Mouse (Mus musculus): ENCODE results near the gene Fam76b. TPM values are rescaled to one million over a fixed set of nuclear protein-coding genes. Genes with fewer than 3 reads are reported as not detected.

Gene Fam76b
- polyA plus RNA-seq, 2 experiments, result 8.5 to 11.7 TPM

GRCm38 (mm10) chr9:13890171-13890570 is 62.7 kb downstream of the Fam76b start:
- 34% methylated on average over 5 of the region's 5 CpGs for WGBS (ENCODE audit: insufficient replicate concordance)
- H3K27ac ChIP-seq, result no peak overlapping the region
- TF ChIP-seq EP300 (IDR thresholded peaks at IDR 0.05; ENCODE audit: low read depth), result no peak
- TF ChIP-seq CTCF (IDR thresholded peaks at IDR 0.05; ENCODE audit: low read depth), result no peak
- H3K27me3 ChIP-seq (ENCODE audit: control insufficient read depth, insufficient read depth, low read length), result no peaks in the 10 kb centered on the region
- no peak overlapping the region for H3K9ac ChIP-seq (replicated peaks)
- H3K9me3 ChIP-seq (ENCODE audit: control insufficient read depth, low read length), result peaks cover 2% of the 10 kb centered on the region; the same call in 1 of the 2 replicates
- H3K4me2 ChIP-seq (ENCODE audit: low read depth), result no peak overlapping the region
- ATAC-seq (ENCODE audit: insufficient read depth) (no peak), DNase-seq (ENCODE audit: low read depth in 3 of 3, low spot score in 3 of 3) (no peak)
- no peaks in the 10 kb centered on the region for H3K36me3 ChIP-seq (replicated peaks; ENCODE audit: control insufficient read depth, insufficient read depth, low read depth)
- H3K4me1 ChIP-seq (replicated peaks; ENCODE audit: control insufficient read depth in 2 of 2, insufficient read depth in 2 of 2, low read length in 1 of 2), result no peaks in the 10 kb centered on the region
- H3K4me3 ChIP-seq (ENCODE audit: insufficient read depth in 1 of 2, low read depth in 2 of 2, low read length in 2 of 2), result no peak overlapping the region

- H3K4me3 ChIP-seq (ENCODE audit: insufficient read depth in 1 of 2, low read depth in 2 of 2, low read length in 2 of 2), result no peak overlapping the region
These were observed 64.4 kb downstream of the Fam76b start for GRCm38 (mm10) chr9:13891888-13892287.

GRCm38 (mm10) chr9:13893044-13893443 is 65.5 kb downstream of the Fam76b start:
- no peaks in the 10 kb centered on the region for H3K36me3 ChIP-seq (replicated peaks; ENCODE audit: control insufficient read depth, insufficient read depth, low read depth)
- WGBS (ENCODE audit: insufficient replicate concordance), result 60% methylated on average over 4 of the region's 4 CpGs
- ATAC-seq (ENCODE audit: insufficient read depth) (no peak), DNase-seq (ENCODE audit: low read depth in 3 of 3, low spot score in 3 of 3) (no peak)
- H3K27ac ChIP-seq, result no peak overlapping the region
- H3K9me3 ChIP-seq (ENCODE audit: control insufficient read depth, low read length), result peaks cover 2% of the 10 kb centered on the region; the same call in 1 of the 2 replicates
- no peak overlapping the region for H3K9ac ChIP-seq (replicated peaks)
- no peaks in the 10 kb centered on the region for H3K4me1 ChIP-seq (replicated peaks; ENCODE audit: control insufficient read depth in 2 of 2, insufficient read depth in 2 of 2, low read length in 1 of 2)
- H3K4me3 ChIP-seq (ENCODE audit: insufficient read depth in 1 of 2, low read depth in 2 of 2, low read length in 2 of 2), result no peak overlapping the region
- H3K27me3 ChIP-seq (ENCODE audit: control insufficient read depth, insufficient read depth, low read length), result no peaks in the 10 kb centered on the region
- TF ChIP-seq CTCF (IDR thresholded peaks at IDR 0.05; ENCODE audit: low read depth), result no peak
- no peak for TF ChIP-seq EP300 (IDR thresholded peaks at IDR 0.05; ENCODE audit: low read depth)
- no peak overlapping the region for H3K4me2 ChIP-seq (ENCODE audit: low read depth)

More at GRCm38 (mm10) chr9:13891888-13892287, 64.4 kb downstream of the Fam76b start:
- H3K4me1 ChIP-seq (replicated peaks; ENCODE audit: control insufficient read depth in 2 of 2, insufficient read depth in 2 of 2, low read length in 1 of 2), result no peaks in the 10 kb centered on the region
- DNase-seq (ENCODE audit: low read depth in 3 of 3, low spot score in 3 of 3), result no peak
- ATAC-seq (ENCODE audit: insufficient read depth), result no peak
- 77% methylated on average over 6 of the region's 6 CpGs for WGBS (ENCODE audit: insufficient replicate concordance)
- H3K4me2 ChIP-seq (ENCODE audit: low read depth), result no peak overlapping the region
- H3K36me3 ChIP-seq (replicated peaks; ENCODE audit: control insufficient read depth, insufficient read depth, low read depth), result no peaks in the 10 kb centered on the region
- peaks cover 2% of the 10 kb centered on the region; the same call in 1 of the 2 replicates for H3K9me3 ChIP-seq (ENCODE audit: control insufficient read depth, low read length)
- H3K27me3 ChIP-seq (ENCODE audit: control insufficient read depth, insufficient read depth, low read length), result no peaks in the 10 kb centered on the region
- no peak overlapping the region for H3K9ac ChIP-seq (replicated peaks)
- no peak overlapping the region for H3K27ac ChIP-seq
- TF ChIP-seq EP300 (IDR thresholded peaks at IDR 0.05; ENCODE audit: low read depth) (no peak), CTCF (IDR thresholded peaks at IDR 0.05; ENCODE audit: low read depth) (peak; percentile 45)

- Histone ChIP-seq H3K4me2 (ENCODE audit: low read depth) (no peak overlapping the region), H3K9ac (replicated peaks) (no peak overlapping the region), H3K27me3 (ENCODE audit: control insufficient read depth, insufficient read depth, low read length) (no peaks in the 10 kb centered on the region), H3K4me1 (replicated peaks; ENCODE audit: control insufficient read depth in 2 of 2, insufficient read depth in 2 of 2, low read length in 1 of 2) (no peaks in the 10 kb centered on the region), H3K27ac (no peak overlapping the region), H3K9me3 (ENCODE audit: control insufficient read depth, low read length) (peaks cover 2% of the 10 kb centered on the region; the same call in 1 of the 2 replicates), H3K36me3 (replicated peaks; ENCODE audit: control insufficient read depth, insufficient read depth, low read depth) (no peaks in the 10 kb centered on the region), H3K4me3 (ENCODE audit: insufficient read depth in 1 of 2, low read depth in 2 of 2, low read length in 2 of 2) (no peak overlapping the region)
- DNase-seq (ENCODE audit: low read depth in 3 of 3, low spot score in 3 of 3), result no peak
- no peak for ATAC-seq (ENCODE audit: insufficient read depth)
- TF ChIP-seq EP300 (IDR thresholded peaks at IDR 0.05; ENCODE audit: low read depth) (no peak), CTCF (IDR thresholded peaks at IDR 0.05; ENCODE audit: low read depth) (no peak)
- 43% methylated on average over 8 of the region's 8 CpGs for WGBS (ENCODE audit: insufficient replicate concordance)
These were observed 67.0 kb downstream of the Fam76b start for GRCm38 (mm10) chr9:13894491-13894890.

DNA sequence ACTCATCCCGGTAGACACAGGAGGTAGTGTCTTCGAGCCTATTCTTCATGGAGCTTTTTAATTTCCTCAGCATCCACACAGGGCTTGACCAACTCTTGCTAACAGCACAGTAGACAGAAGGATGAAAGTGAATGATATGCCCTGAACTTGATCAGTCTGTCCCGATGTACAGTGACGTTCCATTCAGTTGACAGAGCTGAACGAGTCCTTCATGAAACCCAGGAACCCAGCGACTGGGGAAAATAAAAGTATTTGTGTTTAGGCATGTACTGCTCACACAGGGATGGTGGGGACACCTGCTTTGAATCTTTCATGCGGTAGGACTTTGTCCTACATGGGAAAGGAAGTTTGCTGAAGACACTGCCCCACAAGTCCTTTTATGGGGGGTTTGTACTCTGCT is 67.4 kb downstream of the Fam76b start:
- H3K4me3 ChIP-seq (ENCODE audit: insufficient read depth in 1 of 2, low read depth in 2 of 2, low read length in 2 of 2), result no peak overlapping the region
- peaks cover 2% of the 10 kb centered on the region; the same call in 1 of the 2 replicates for H3K9me3 ChIP-seq (ENCODE audit: control insufficient read depth, low read length)
- ATAC-seq (ENCODE audit: insufficient read depth), result no peak
- DNase-seq (ENCODE audit: low read depth in 3 of 3, low spot score in 3 of 3), result no peak
- no peak overlapping the region for H3K4me2 ChIP-seq (ENCODE audit: low read depth)
- H3K4me1 ChIP-seq (replicated peaks; ENCODE audit: control insufficient read depth in 2 of 2, insufficient read depth in 2 of 2, low read length in 1 of 2), result no peaks in the 10 kb centered on the region
- no peak for TF ChIP-seq EP300 (IDR thresholded peaks at IDR 0.05; ENCODE audit: low read depth)
- no peak for TF ChIP-seq CTCF (IDR thresholded peaks at IDR 0.05; ENCODE audit: low read depth)
- no peaks in the 10 kb centered on the region for H3K36me3 ChIP-seq (replicated peaks; ENCODE audit: control insufficient read depth, insufficient read depth, low read depth)
- H3K27ac ChIP-seq, result no peak overlapping the region
- H3K9ac ChIP-seq (replicated peaks), result no peak overlapping the region
- WGBS (ENCODE audit: insufficient replicate concordance), result 66% methylated on average over 7 of the region's 7 CpGs
- H3K27me3 ChIP-seq (ENCODE audit: control insufficient read depth, insufficient read depth, low read length), result no peaks in the 10 kb centered on the region

Measured in liver, embryonic 14.5 days (tissue).